Mouse (Mus musculus) lung, postnatal 0 days (tissue): ENCODE data around the gene Gse1.

Source experiments
- CTCF ChIP-seq: IDR thresholded peaks from 2 replicates; pipeline ENCODE4 v1.5.1; 2016; ENCODE audit warnings: antibody characterized with exemption, mild to moderate bottlenecking
- EP300 ChIP-seq: IDR thresholded peaks from 2 replicates; pipeline ENCODE4 v1.6.1; 2016; ENCODE audit warnings: antibody characterized with exemption, mild to moderate bottlenecking, control low read depth

DNA sequence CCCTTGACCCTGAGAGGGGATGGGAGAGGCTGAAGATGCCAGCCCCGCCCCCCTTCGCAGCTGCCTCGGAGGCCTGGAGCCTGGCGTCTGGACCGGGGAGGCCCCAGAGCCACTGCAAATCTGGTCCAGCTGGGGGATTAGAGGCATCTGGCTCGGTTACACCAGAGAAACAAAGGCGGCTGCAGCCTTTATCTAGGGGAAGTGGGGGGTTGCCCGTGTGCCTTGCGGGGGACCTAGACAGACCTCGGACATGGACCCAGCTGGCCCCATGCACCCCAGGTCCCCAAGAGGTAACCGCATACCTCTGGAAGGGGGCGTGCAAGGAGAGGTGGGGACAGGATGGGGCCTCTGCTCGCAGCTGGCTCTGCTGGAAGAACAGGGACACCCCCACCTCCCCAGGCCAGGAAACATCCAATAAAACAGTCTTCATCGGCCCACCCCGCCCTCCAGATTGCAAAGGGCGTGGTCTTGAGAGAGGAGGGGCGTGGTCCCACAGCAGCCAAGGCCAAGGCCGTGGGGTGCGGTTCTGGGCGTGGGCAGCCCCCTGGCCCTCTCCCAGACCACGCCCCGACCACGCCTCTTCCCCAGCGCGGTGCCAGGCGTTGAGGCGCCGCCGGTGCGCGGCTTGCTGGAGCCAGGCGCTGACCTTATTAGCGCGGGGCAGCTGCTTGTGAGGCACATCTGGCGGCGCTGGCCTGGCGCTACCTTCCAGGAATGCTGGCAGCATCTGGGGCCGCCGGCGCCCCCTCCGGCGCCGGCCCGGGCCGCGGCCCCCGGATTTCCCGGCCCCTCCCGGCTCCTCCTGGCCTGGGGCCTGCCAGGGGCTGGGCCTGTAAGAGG is 48.0 kb downstream of the Gse1 start:
- TF ChIP-seq EP300 (peak; percentile 40; the same call in 1 of the 2 replicates), CTCF (no peak)
